Mouse (Mus musculus) B cell, adult 67 days (primary cell): Measurements from ENCODE around the gene Olfr1216. TPM values are rescaled to one million over a fixed set of nuclear protein-coding genes. Genes with fewer than 3 reads are reported as not detected.

Source experiments
- total RNA-seq, 2 experiments: library from RNA; stranded (reverse); gene quantifications; 4 replicates each; pipeline ENCODE4 v1.2.4; 2023

Olfr1216 gene
- total RNA-seq: not detected

DNA sequence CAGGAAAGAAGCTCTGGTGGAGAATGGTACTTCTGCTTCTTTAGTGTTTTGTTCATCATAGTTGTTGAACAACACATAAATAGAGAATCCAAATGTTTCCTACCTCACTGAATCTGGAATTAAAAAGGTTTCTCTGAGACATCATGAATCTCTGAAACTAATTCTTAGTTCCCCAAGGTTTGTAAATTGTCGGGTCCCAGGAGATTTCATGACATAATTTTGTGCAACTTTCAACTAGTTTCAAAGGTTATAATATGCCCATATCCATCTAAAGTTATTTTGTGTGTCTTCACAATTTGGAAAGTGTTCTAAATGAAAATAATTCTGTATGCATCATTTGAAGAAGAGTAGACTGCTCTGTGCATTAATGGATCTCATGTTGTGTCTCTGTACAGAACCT, at the start of gene Olfr1216:
Gene Olfr1216 (minus strand): TSS at position 101 of the 400 bp plus-strand sequence.

GRCm38 (mm10) chr2:89061087-89061486, 42.9 kb upstream of the Olfr1216 start, which contains the start of gene Olfr1218:
Olfr1218 (minus strand) TSS chr2:89061187.

GRCm38 (mm10) chr2:89031965-89032364, 13.8 kb upstream of the Olfr1216 start, which contains the start of gene Olfr1217:
Olfr1217 (minus strand) TSS chr2:89032065.

DNA sequence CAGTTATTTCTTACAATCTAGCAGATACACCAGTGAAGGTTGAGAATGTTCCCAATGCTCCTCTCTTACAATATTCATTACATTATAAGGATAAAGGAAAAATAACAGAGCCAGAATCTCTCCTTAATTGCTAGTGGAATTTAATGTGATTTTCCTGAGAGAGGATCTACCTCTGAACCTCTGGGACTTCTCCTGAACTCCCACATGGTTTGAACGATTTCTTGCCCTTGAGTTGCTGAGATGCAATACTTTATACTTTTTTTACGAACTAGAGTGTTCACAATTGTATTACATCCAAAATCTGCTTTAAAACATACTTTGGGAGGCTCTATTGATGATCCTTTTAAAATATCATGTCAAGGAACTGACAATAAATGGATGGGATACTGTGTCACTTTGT, 11.3 kb downstream of the Olfr1216 start, which contains the start of gene Olfr1215:
Gene Olfr1215 (minus strand): TSS at position 101 of the 400 bp plus-strand sequence.

GRCm38 (mm10) chr2:88992553-88992952, 25.6 kb downstream of the Olfr1216 start, which contains the start of gene Olfr1214:
Olfr1214 (minus strand) TSS chr2:88992653.

DNA sequence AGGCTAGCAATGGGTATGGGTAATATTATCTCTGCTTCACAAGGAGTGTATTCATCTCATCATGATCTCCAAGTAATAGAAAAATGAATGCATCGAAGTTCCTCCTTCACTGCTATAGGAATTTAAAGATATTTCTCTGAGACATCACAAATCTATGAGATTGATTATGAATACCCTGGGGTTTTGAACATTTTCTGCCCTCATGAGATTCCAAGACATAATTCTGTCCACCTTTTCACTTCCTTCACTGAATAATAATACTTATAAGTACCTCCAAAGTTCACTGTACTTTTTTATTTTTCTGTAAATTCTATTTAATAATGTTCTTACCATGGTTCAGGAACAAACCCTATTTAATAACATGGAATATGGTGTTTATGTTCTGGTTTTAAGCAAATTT, 38.0 kb downstream of the Olfr1216 start, which contains the start of gene Gm13762:
Gene Gm13762 (minus strand): TSS at position 101 of the 400 bp plus-strand sequence.

Other genes starting within 250 kb of the Olfr1216 start
- gene Olfr1200, start 247.9 kb downstream of the Olfr1216 start, total RNA-seq: not detected
- not detected for gene Olfr1201, start 225.3 kb downstream of the Olfr1216 start, total RNA-seq
- not detected for gene Olfr1202, start 203.8 kb downstream of the Olfr1216 start, total RNA-seq
- not detected for gene Olfr1205, start 188.6 kb downstream of the Olfr1216 start, total RNA-seq
- gene Olfr1204, start 169.0 kb downstream of the Olfr1216 start, total RNA-seq: not detected
- not detected for gene Olfr1206, start 155.1 kb downstream of the Olfr1216 start, total RNA-seq
- not detected for gene Olfr1208, start 116.0 kb downstream of the Olfr1216 start, total RNA-seq
- not detected for gene Olfr1209, start 103.2 kb downstream of the Olfr1216 start, total RNA-seq
- not detected for gene Olfr1211, start 80.2 kb downstream of the Olfr1216 start, total RNA-seq
- gene Olfr1212, start 64.4 kb downstream of the Olfr1216 start, total RNA-seq: not detected
- gene Gm13762, start 38.1 kb downstream of the Olfr1216 start, total RNA-seq: not detected
- not detected for gene Olfr1214, start 25.7 kb downstream of the Olfr1216 start, total RNA-seq
- gene Olfr1215, start 11.4 kb downstream of the Olfr1216 start, total RNA-seq: not detected
- not detected for gene Olfr1217, start 13.7 kb upstream of the Olfr1216 start, total RNA-seq
- not detected for gene Olfr1218, start 42.8 kb upstream of the Olfr1216 start, total RNA-seq
- gene Olfr1219, start 65.2 kb upstream of the Olfr1216 start, total RNA-seq: not detected
- gene Olfr1220, start 88.5 kb upstream of the Olfr1216 start, total RNA-seq: not detected
- not detected for gene Olfr1221, start 98.9 kb upstream of the Olfr1216 start, total RNA-seq
- not detected for gene Olfr1222, start 114.7 kb upstream of the Olfr1216 start, total RNA-seq
- not detected for gene Olfr1223, start 133.2 kb upstream of the Olfr1216 start, total RNA-seq
- not detected for gene Olfr1224-ps1, start 145.8 kb upstream of the Olfr1216 start, total RNA-seq
- gene Olfr1225, start 156.3 kb upstream of the Olfr1216 start, total RNA-seq: not detected
- not detected for gene Olfr1226, start 181.7 kb upstream of the Olfr1216 start, total RNA-seq
- gene Olfr1228, start 235.7 kb upstream of the Olfr1216 start, total RNA-seq: not detected